27 mouse cellular contexts compared by ENCODE assay signal in genomic region chr7:142303929-142304328, GRCm38 (mm10). TPM values are rescaled to one million over a fixed set of nuclear protein-coding genes. Genes with fewer than 3 reads are reported as not detected.
"Had no signal": no experiment of that assay in that cellular context is flagged by ENCODE, and none has a peak within 500 bp of the region (broad histone marks: within the 10 kb centered on the region; RNA-seq: fewer than 3 reads in every experiment).

No protein-coding gene starts in this region.

RNA-seq across cellular contexts. Expression of gene Krtap5-4, which starts 0.6 kb away (rescaled TPM):
- polyA plus RNA-seq: heart, embryonic 12.5 days; heart, embryonic 13.5 days; heart, embryonic 15.5 days; heart, postnatal 0 days; hindbrain, embryonic 10.5 days; hindbrain, embryonic 11.5 days; hindbrain, embryonic 12.5 days; hindbrain, embryonic 13.5 days; hindbrain, embryonic 14.5 days; hindbrain, embryonic 15.5 days; hindbrain, embryonic 16.5 days; hindbrain, postnatal 0 days; inflammation-experienced regulatory T-cells, adult 6 months; intestine, embryonic 14.5 days; intestine, embryonic 15.5 days; intestine, embryonic 16.5 days; intestine, postnatal 0 days; kidney, adult 2 months; kidney, embryonic 14.5 days; kidney, embryonic 15.5 days; kidney, embryonic 16.5 days; kidney, postnatal 0 days; large intestine, adult 2 months had no signal

RNA-seq across cellular contexts. Expression of gene Krtap5-1, which starts 7.0 kb away (rescaled TPM):
- polyA plus RNA-seq: heart, embryonic 10.5 days; heart, embryonic 11.5 days; heart, embryonic 12.5 days; heart, embryonic 13.5 days; heart, embryonic 14.5 days; heart, embryonic 15.5 days; heart, embryonic 16.5 days; heart, postnatal 0 days; hindbrain, embryonic 10.5 days; hindbrain, embryonic 11.5 days; hindbrain, embryonic 12.5 days; hindbrain, embryonic 13.5 days; hindbrain, embryonic 14.5 days; hindbrain, embryonic 15.5 days; hindbrain, embryonic 16.5 days; hindbrain, postnatal 0 days; inflammation-experienced regulatory T-cells, adult 6 months; intestine, embryonic 15.5 days; intestine, embryonic 16.5 days; intestine, postnatal 0 days; kidney, adult 2 months; kidney, embryonic 14.5 days; kidney, embryonic 15.5 days; kidney, embryonic 16.5 days; kidney, postnatal 0 days; large intestine, adult 2 months had no signal

RNA-seq across cellular contexts. Expression of gene Gm4559, which starts 29.8 kb away (rescaled TPM):
- polyA plus RNA-seq: heart, embryonic 10.5 days; heart, embryonic 11.5 days; heart, embryonic 12.5 days; heart, embryonic 13.5 days; heart, embryonic 14.5 days; heart, embryonic 15.5 days; heart, embryonic 16.5 days; heart, postnatal 0 days; hindbrain, embryonic 10.5 days; hindbrain, embryonic 11.5 days; hindbrain, embryonic 12.5 days; hindbrain, embryonic 13.5 days; hindbrain, embryonic 14.5 days; hindbrain, embryonic 15.5 days; hindbrain, embryonic 16.5 days; hindbrain, postnatal 0 days; inflammation-experienced regulatory T-cells, adult 6 months; intestine, embryonic 14.5 days; intestine, embryonic 15.5 days; intestine, embryonic 16.5 days; intestine, postnatal 0 days; kidney, adult 2 months; kidney, embryonic 14.5 days; kidney, embryonic 15.5 days; kidney, embryonic 16.5 days; kidney, postnatal 0 days; large intestine, adult 2 months had no signal

RNA-seq across cellular contexts. Expression of gene Gm2431, which starts 45.8 kb away (rescaled TPM):
- polyA plus RNA-seq: heart, embryonic 10.5 days; heart, embryonic 11.5 days; heart, embryonic 12.5 days; heart, embryonic 13.5 days; heart, embryonic 14.5 days; heart, embryonic 15.5 days; heart, embryonic 16.5 days; heart, postnatal 0 days; hindbrain, embryonic 10.5 days; hindbrain, embryonic 11.5 days; hindbrain, embryonic 12.5 days; hindbrain, embryonic 13.5 days; hindbrain, embryonic 14.5 days; hindbrain, embryonic 15.5 days; hindbrain, embryonic 16.5 days; hindbrain, postnatal 0 days; inflammation-experienced regulatory T-cells, adult 6 months; intestine, embryonic 14.5 days; intestine, embryonic 15.5 days; intestine, embryonic 16.5 days; intestine, postnatal 0 days; kidney, adult 2 months; kidney, embryonic 14.5 days; kidney, embryonic 15.5 days; kidney, embryonic 16.5 days; kidney, postnatal 0 days; large intestine, adult 2 months had no signal
